Mouse (Mus musculus): ENCODE measurements around the gene Set.

The Set gene

GRCm38 (mm10) chr2:30061215-30062166, 4.3 kb downstream of the Set start:
- DNase-seq (ENCODE audit: low spot score): no peak

DNA sequence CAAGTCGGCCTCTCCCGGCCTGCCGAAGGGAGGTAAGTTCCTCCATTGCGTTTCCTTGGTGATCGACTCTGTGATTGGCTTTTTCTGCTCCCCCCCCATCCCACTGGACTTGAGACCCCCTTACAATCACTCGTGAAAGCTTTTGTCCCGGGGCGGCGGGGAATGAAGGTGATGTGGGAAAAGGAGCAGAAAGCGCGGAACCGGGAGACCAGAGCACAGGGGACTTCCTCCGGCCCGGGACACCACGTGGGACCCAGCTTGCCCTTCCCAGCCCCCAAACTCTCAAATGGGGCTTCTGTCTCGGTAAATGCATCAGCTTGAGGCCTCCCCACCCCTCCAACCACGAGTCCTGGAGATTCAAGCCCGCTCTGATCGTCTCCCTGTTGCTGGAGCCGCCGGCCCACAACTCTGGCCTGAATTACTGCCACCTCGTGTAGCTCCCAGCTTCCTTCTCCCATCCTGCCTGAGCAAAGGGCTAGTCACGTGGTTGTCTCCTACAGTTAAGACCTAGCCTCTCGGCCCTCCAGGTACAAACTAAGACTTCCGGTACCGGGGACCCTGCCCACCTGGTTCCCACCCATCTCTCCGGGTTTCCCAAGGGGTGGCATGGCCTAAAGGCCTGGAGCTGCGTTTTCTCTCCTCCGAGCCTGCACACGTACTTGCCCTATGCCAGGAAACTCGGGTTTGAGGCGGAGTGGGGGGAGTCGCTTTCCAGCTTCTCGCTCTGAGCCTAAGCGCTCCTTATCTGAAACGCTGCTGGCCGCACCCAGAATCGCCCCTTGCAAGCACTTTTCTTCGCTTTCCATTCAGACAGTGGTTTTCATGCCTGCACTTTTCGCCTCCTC, 5.3 kb downstream of the Set start:
- DNase-seq (ENCODE audit: low spot score): no peak

- DNase-seq (ENCODE audit: low spot score): no peak
Observed at GRCm38 (mm10) chr2:30063235-30063634, 6.1 kb downstream of the Set start.

DNA sequence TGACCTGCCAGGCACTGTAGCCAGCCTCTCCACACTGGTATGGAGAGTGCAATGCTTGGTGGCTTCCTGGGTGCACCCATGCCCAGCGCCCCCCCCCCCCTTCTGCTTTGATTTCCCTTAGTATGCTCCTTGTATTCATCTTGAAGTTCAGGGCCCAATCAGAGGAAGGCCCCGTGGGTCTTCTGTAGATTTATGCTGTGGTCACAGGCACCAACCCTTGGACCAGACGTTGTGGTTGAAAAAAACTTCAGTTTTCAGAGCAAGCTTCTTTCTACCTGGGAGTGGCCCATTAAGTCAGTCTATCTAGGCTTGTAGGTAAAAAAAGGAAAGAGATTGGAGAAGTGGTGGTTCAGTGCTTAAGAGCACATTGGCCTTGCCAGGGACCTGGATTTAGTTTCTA, 6.6 kb downstream of the Set start:
- DNase-seq (ENCODE audit: low spot score): no peak

GRCm38 (mm10) chr2:30064298-30064697, 7.1 kb downstream of the Set start:
- DNase-seq (ENCODE audit: low spot score): no peak

DNA sequence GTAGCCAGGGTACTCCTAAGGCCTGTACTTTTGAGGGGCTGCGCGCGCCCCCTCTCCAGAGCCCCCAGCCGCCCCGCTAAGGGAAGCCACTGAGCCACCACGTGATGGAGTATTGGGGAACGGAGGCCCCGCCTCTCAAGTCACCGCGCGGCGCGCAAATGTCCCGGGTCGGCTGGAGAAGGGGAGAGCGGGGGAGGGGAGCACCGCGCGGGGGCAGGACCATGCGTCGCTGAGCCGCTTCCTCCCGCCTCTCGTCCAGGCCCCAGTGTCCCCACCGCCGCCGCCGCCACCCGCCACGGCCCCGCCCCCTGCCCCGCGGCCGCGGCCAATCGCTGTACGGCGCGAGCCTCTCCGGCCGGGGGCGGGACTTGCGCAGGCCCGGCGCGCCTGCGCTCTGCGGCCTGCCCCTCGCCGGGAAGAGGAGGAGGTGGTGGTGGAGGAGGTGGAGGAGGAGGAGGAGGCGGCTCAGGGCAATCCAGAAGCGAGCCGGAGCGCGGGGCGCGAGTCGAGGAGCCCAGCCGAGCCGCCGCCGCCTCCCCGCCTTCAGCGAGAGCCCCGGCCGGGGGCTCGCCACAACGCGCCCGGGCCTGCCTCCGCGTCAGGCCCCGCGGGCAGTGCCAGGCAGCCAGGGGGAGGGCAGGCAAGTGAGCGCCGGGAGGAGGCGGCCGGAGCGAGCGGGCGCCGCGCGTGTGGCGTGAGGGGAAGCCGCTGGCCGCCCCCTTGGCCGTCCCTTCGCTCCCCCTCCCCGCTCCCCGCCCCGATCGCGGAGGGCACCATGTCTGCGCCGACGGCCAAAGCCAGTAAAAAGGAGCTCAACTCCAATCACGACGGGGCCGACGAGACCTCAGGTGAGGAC, 9.1 kb downstream of the Set start:
- peak; percentile 82 for DNase-seq (ENCODE audit: low spot score)

GRCm38 (mm10) chr2:30067031-30067888, 10.1 kb downstream of the Set start:
- DNase-seq (ENCODE audit: low spot score): no peak

DNA sequence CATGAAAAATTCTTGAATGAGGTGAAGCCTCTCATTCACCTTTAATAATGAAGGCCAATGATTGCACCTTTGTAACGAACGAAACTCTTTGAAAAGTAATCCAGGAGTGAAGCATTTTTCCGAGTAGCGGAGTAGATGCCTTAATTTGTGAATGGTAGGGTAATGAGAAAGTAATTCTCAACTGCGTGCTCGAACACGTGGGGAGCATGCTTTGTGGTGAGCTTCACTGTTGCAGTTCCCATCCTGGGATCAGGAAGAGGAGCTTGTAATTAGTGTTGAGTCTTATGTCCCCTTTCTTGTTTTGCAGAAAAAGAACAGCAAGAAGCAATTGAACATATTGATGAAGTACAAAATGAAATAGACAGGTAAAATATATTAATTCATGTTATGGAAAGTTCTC, 10.8 kb downstream of the Set start:
- DNase-seq (ENCODE audit: low spot score): no peak

DNA sequence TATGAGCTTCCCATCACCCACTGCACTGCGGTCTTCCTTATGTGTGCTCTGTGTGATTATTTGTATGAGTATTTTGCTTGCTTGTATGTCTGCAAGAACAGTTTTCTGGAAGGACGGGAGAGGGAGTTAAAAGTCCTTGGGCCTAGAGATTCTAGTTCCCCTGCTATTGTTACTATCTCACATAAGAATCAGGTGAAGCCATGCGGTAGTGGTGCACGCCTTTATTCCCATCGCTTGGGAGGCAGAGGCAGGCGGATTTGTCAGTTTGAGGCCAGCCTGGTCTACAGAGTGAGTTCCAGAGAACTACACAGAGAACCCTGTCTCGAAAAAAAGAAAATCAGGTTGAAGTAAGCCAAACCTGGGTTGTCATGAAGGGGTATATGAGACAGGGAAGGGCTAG, 15.7 kb downstream of the Set start:
- DNase-seq (ENCODE audit: low spot score): no peak

- no peak for DNase-seq (ENCODE audit: low spot score)
Observed at GRCm38 (mm10) chr2:30073285-30073684, 16.1 kb downstream of the Set start.

GRCm38 (mm10) chr2:30075625-30076024, 18.4 kb downstream of the Set start:
- DNase-seq (ENCODE audit: low spot score): no peak

DNA sequence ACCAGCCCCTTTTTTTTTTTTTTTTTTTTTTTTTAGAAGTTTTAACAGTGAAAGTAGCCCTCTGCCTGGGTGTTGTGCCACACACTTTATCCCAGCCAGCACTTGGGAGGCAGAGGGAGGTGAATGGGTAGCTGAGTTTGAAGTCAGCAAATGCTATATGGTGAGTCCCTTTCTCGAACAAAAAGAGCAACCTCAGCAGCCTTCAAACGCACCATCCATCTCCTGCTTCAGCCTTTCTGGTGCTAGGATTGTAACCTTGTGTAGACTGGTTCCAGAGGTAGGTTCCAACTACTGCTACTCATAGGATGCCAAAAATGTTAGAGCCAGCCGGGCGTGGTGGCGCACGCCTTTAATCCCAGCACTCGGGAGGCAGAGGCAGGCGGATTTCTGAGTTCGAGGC, 19.3 kb downstream of the Set start:
- DNase-seq (ENCODE audit: low spot score): no peak

DNA sequence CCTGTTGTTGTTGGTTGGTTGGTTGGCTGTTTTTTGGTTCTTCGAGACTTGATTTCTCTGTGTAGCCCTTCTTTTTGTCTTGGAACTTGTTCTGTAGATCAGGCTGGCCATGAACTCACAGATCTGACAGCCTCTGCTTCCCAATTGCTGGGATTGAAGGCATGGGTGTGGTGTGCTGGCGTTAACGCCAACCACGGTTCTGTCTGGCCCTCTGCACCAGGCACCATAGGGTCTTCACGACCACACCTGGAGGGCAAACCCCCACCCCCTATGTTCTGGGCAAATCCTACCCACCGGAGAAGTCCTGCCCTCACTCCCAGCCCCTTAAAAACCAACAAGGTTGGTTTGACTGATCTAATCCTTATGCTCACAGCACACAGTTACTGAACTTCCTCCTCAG, 19.8 kb downstream of the Set start:
- DNase-seq (ENCODE audit: low spot score): no peak

GRCm38 (mm10) chr2:30077502-30078348, 20.5 kb downstream of the Set start, which contains the start of gene Pkn3:
Gene Pkn3 (plus strand): TSS chr2:30077684.
- DNase-seq (ENCODE audit: low spot score): peak; percentile 54

DNA sequence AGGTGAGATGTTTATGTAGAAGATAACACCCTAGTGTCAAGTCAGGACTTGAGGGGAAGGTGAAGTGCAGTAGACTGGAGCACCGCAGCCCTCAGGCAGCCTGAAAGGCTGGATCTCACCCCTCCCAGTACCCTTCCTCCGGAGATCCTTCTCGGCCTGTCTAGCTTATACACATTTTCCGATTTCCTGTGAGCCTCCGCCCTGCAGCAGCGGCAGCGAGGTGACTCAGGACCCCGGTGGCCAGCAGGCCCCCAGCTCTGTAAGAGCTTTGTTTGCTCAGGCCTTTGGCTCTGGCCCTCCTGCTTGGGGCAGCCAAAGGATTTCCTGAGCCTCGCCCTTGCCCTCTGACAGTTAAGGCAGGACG, 21.2 kb downstream of the Set start:
- DNase-seq (ENCODE audit: low spot score): no peak

DNA sequence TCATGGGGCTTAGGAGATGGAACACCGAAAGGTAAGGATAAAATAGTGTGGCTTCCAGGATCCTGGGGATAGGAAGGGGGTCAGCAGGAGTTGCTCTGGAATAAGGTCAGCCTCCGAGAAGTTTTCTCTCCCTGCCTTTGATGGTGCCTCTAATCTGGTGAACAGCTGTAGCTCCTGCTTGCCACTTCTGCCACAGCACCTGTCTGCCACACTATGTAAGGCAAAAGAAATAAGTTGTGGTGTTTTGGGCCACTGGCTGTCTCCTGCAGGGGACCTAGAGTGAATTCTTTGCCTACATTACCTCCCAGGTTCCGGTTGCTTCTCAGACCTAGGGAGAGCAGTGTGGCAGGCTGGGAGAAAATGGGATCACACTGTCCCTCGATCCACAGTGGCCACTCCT, 21.6 kb downstream of the Set start:
- DNase-seq (ENCODE audit: low spot score): no peak

DNA sequence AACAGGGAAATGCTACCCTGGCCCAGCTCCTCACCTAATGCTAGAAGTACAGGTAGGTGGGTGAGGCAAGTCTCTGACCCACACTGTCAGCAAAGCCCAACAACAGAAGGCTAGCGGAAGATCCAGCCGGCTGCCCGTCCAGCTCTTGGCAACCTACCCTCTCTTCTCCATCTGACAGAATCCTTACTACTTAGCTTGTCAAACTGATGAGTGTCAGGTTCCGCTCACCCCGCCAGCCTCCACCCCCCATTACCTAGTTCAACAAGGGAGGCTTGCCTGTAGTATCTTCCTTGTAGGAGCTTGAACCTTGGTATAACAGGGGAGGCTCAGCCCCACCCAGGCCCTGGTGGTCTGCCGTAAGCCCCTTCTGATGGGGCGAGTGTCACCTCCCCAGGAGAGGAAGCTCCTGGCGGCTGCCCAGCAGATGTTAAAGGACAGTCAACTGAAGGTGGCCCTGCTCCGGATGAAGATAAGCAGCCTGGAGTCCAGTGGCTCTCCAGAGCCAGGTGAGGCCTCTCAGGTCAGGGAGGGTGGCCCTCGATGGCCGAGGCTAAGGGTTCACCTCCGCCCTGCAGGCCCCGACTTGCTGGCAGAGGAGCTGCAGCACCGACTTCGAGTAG, 23.1 kb downstream of the Set start:
- no peak for DNase-seq (ENCODE audit: low spot score)

DNA sequence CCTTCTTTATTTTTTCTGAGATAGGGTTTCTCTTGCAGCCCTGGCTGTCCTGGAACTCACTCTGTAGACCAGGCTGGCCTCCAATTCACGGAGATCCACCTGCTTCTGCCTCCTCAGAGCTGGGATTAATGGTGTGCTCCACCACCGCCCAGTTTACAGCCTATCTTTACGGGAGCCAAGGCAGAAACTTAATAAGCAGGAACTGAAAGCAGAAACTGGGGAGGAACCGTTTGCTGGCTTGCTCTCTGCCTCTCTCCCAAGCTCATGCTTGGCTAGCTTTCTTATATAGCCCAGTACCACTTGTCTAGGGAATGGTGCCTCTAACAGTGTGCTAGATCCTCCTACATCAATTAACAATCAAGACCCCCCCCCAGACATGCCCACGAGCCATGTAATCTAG, 26.9 kb downstream of the Set start:
- no peak for DNase-seq (ENCODE audit: low spot score)

DNA sequence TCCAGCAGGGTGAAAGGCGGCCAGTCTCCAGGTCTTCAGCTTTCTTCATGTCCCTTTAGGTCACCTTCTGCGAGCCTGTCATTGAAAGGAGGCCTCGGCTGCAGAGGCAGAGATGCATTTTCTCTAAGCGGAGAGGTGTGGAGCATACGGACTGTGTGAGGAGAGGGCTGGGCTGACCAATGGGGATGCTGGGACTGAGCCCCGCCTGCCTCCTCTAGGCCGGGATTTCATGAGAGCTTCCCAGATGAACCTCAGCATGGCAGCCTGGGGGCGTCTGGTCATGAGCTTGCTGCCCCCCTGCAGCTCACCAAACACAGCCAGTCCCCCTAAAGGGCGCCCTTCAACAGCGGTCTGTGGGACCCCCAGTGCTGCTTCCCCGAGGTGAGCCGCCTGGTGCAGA, 27.5 kb downstream of the Set start:
- no peak for DNase-seq (ENCODE audit: low spot score)

- no peak for DNase-seq (ENCODE audit: low spot score)
Observed at GRCm38 (mm10) chr2:30087310-30087709, 30.1 kb downstream of the Set start.

Data from urinary bladder, postnatal 10 days (tissue).